Mouse (Mus musculus) intestine, embryonic 14.5 days (tissue): ENCODE results near the gene Ugt1a1. TPM values are rescaled to one million over a fixed set of nuclear protein-coding genes. Genes with fewer than 3 reads are reported as not detected.

Source experiments
- ATAC-seq: fragments of 200-750 bp; cut with Nextera tagmentation; replicated peaks from 2 replicates; pipeline ENCODE4 v1.8.0; 2017; ENCODE audit warnings: low read depth, moderate number of reproducible peaks, moderate TSS enrichment, moderate library complexity; ENCODE audit not compliant: low FRiP score, low TSS enrichment
- DNase-seq: peaks from one replicate; pipeline ENCODE4 v3.0.0-alpha.2; 2018; ENCODE audit warnings: low spot score
- H3K27ac ChIP-seq: fragments of 300-500 bp; sonication (generic); 2 replicates; pipeline ENCODE4 v1.5.1; 2014; ENCODE audit warnings: low read depth, mild to moderate bottlenecking, control low read depth
- H3K27me3 ChIP-seq: fragments of 300-500 bp; sonication (generic); replicated peaks from 2 replicates; pipeline ENCODE4 v1.6.1; 2014; ENCODE audit warnings: low read length, control low read depth; ENCODE audit not compliant: control insufficient read depth, insufficient read depth
- H3K36me3 ChIP-seq: fragments of 300-500 bp; sonication (generic); 2 replicates; pipeline ENCODE4 v1.6.1; 2014; ENCODE audit warnings: low read length, control low read depth; ENCODE audit not compliant: control insufficient read depth, insufficient read depth
- H3K4me1 ChIP-seq: fragments of 300-500 bp; sonication (generic); replicated peaks from 2 replicates; pipeline ENCODE4 v1.6.1; 2014; ENCODE audit warnings: low read length, control low read depth, mixed read lengths; ENCODE audit not compliant: control insufficient read depth, insufficient read depth
- H3K4me2 ChIP-seq: fragments of 300-500 bp; sonication (generic); 2 replicates; pipeline ENCODE4 v1.6.1; 2014; ENCODE audit warnings: low read length
- H3K4me3 ChIP-seq: fragments of 300-500 bp; sonication (generic); 2 replicates; pipeline ENCODE4 v1.5.1; 2014; ENCODE audit warnings: low read depth, low read length, control low read depth, mixed read lengths
- H3K9ac ChIP-seq: fragments of 300-500 bp; sonication (generic); 2 replicates; pipeline ENCODE4 v1.6.1; 2014; ENCODE audit warnings: mild to moderate bottlenecking, low read length
- H3K9me3 ChIP-seq: fragments of 300-500 bp; sonication (generic); 2 replicates; pipeline ENCODE4 v1.6.1; 2016; ENCODE audit warnings: low read length, control low read depth; ENCODE audit not compliant: control insufficient read depth
- WGBS: fragments of 180-500 bp; shearing (Covaris S2); extraction: QIAGEN DNeasy Blood & Tissue Kit; methylation state at CpG from one replicate; pipeline ENCODE4 v1.1.7; 2014; 5-methylcytosine and 5-hydroxymethylcytosine counted together
- polyA plus RNA-seq: library from polyadenylated mRNA; unstranded; fragments of >200 nt; fragmentation: Nextera tagmentation; extraction: Ambion mirVana; gene quantifications from 2 replicates; pipeline ENCODE4 v1.2.1, GENCODE M21; 2014

The Ugt1a1 gene
- polyA plus RNA-seq, 1 experiment from 2014 or later: 3.3 TPM

- no peaks in the 10 kb centered on the region for H3K36me3 ChIP-seq
- no peak overlapping the region for H3K4me3 ChIP-seq
- H3K4me1 ChIP-seq: no peaks in the 10 kb centered on the region
- 47% methylated on average over 6 of the region's 6 CpGs for WGBS
- no peaks in the 10 kb centered on the region for H3K27me3 ChIP-seq
- H3K9me3 ChIP-seq: peaks cover 68% of the 10 kb centered on the region
- DNase-seq (no peak), ATAC-seq (no peak)
- H3K4me2 ChIP-seq: no peak overlapping the region
- H3K9ac ChIP-seq: no peak overlapping the region
- H3K27ac ChIP-seq: no peak overlapping the region
Measured at GRCm38 (mm10) chr1:88246386-88246785, 34.6 kb downstream of the Ugt1a1 start.

GRCm38 (mm10) chr1:88247660-88248059 lies 35.9 kb downstream of the Ugt1a1 start:
- Histone ChIP-seq H3K4me3 (no peak overlapping the region), H3K9me3 (peaks cover 67% of the 10 kb centered on the region), H3K36me3 (no peaks in the 10 kb centered on the region), H3K4me2 (no peak overlapping the region), H3K27ac (no peak overlapping the region), H3K27me3 (no peaks in the 10 kb centered on the region), H3K9ac (no peak overlapping the region), H3K4me1 (no peaks in the 10 kb centered on the region)
- WGBS: 50% methylated on average over 2 of the region's 2 CpGs
- no peak for DNase-seq
- no peak for ATAC-seq

GRCm38 (mm10) chr1:88248658-88249057 lies 36.9 kb downstream of the Ugt1a1 start:
- peaks cover 63% of the 10 kb centered on the region for H3K9me3 ChIP-seq
- no peaks in the 10 kb centered on the region for H3K27me3 ChIP-seq
- H3K4me3 ChIP-seq: no peak overlapping the region
- no peak overlapping the region for H3K27ac ChIP-seq
- H3K9ac ChIP-seq: no peak overlapping the region
- DNase-seq: no peak
- no peaks in the 10 kb centered on the region for H3K36me3 ChIP-seq
- H3K4me2 ChIP-seq: no peak overlapping the region
- H3K4me1 ChIP-seq: no peaks in the 10 kb centered on the region
- WGBS: 71% methylated on average over 4 of the region's 4 CpGs
- no peak for ATAC-seq

- 78% methylated on average over 7 of the region's 7 CpGs for WGBS
- no peak for ATAC-seq
- H3K27ac ChIP-seq: no peak overlapping the region
- peaks cover 59% of the 10 kb centered on the region for H3K9me3 ChIP-seq
- no peaks in the 10 kb centered on the region for H3K4me1 ChIP-seq
- DNase-seq: no peak
- H3K27me3 ChIP-seq: no peaks in the 10 kb centered on the region
- H3K4me2 ChIP-seq: no peak overlapping the region
- H3K36me3 ChIP-seq: no peaks in the 10 kb centered on the region
- no peak overlapping the region for H3K9ac ChIP-seq
- H3K4me3 ChIP-seq: no peak overlapping the region
Measured at GRCm38 (mm10) chr1:88249596-88249995, 37.8 kb downstream of the Ugt1a1 start.

- no peak for ATAC-seq
- no peak overlapping the region for H3K27ac ChIP-seq
- H3K9ac ChIP-seq: no peak overlapping the region
- H3K4me1 ChIP-seq: no peaks in the 10 kb centered on the region
- no peak for DNase-seq
- no peak overlapping the region for H3K4me3 ChIP-seq
- 81% methylated on average over 5 of the region's 5 CpGs for WGBS
- no peaks in the 10 kb centered on the region for H3K27me3 ChIP-seq
- no peaks in the 10 kb centered on the region for H3K36me3 ChIP-seq
- no peak overlapping the region for H3K4me2 ChIP-seq
- H3K9me3 ChIP-seq: peaks cover 62% of the 10 kb centered on the region
Measured at GRCm38 (mm10) chr1:88250023-88250422, 38.3 kb downstream of the Ugt1a1 start.

GRCm38 (mm10) chr1:88253106-88253505 lies 41.3 kb downstream of the Ugt1a1 start:
- ATAC-seq (no peak), DNase-seq (no peak)
- H3K4me2 ChIP-seq: no peak overlapping the region
- no peaks in the 10 kb centered on the region for H3K36me3 ChIP-seq
- no peaks in the 10 kb centered on the region for H3K4me1 ChIP-seq
- no peak overlapping the region for H3K9ac ChIP-seq
- no peaks in the 10 kb centered on the region for H3K27me3 ChIP-seq
- H3K27ac ChIP-seq: no peak overlapping the region
- WGBS: 72% methylated on average over 8 of the region's 8 CpGs
- H3K9me3 ChIP-seq: peaks cover 66% of the 10 kb centered on the region
- no peak overlapping the region for H3K4me3 ChIP-seq

- Histone ChIP-seq H3K9ac (no peak overlapping the region), H3K4me1 (no peaks in the 10 kb centered on the region), H3K9me3 (peaks cover 62% of the 10 kb centered on the region), H3K27me3 (no peaks in the 10 kb centered on the region), H3K4me2 (no peak overlapping the region), H3K36me3 (no peaks in the 10 kb centered on the region), H3K4me3 (no peak overlapping the region), H3K27ac (no peak overlapping the region)
- no peak for ATAC-seq
- WGBS: 74% methylated on average over 6 of the region's 6 CpGs
- DNase-seq: no peak
Measured at GRCm38 (mm10) chr1:88253540-88253939, 41.8 kb downstream of the Ugt1a1 start.

- Histone ChIP-seq H3K36me3 (peaks cover 6% of the 10 kb centered on the region), H3K4me3 (no peak overlapping the region), H3K4me2 (no peak overlapping the region), H3K27me3 (no peaks in the 10 kb centered on the region), H3K4me1 (no peaks in the 10 kb centered on the region), H3K27ac (no peak overlapping the region), H3K9ac (no peak overlapping the region), H3K9me3 (peaks cover 48% of the 10 kb centered on the region)
- no peak for DNase-seq
- ATAC-seq: no peak
- 86% methylated on average over 12 of the region's 12 CpGs for WGBS
Measured at GRCm38 (mm10) chr1:88254793-88255465, 43.2 kb downstream of the Ugt1a1 start.

GRCm38 (mm10) chr1:88255466-88255857 lies 43.7 kb downstream of the Ugt1a1 start:
- no peak overlapping the region for H3K9ac ChIP-seq
- no peak overlapping the region for H3K4me3 ChIP-seq
- H3K36me3 ChIP-seq: peaks cover 11% of the 10 kb centered on the region
- H3K9me3 ChIP-seq: peaks cover 43% of the 10 kb centered on the region
- ATAC-seq: no peak
- no peak overlapping the region for H3K27ac ChIP-seq
- H3K4me2 ChIP-seq: no peak overlapping the region
- no peaks in the 10 kb centered on the region for H3K4me1 ChIP-seq
- H3K27me3 ChIP-seq: no peaks in the 10 kb centered on the region
- no peak for DNase-seq
- 65% methylated on average over 2 of the region's 2 CpGs for WGBS
